Mouse (Mus musculus) layer of hippocampus, adult 8-10 months (tissue): ENCODE results near the gene Tex33. TPM values are rescaled to one million over a fixed set of nuclear protein-coding genes. Genes with fewer than 3 reads are reported as not detected.

Experiments used
- DNase-seq, 2 experiments: peaks; one replicate each; pipeline ENCODE4 v3.0.0; 2022; ENCODE audit warnings: low spot score in 2 of 2
- total RNA-seq, 4 experiments: library from RNA; stranded (reverse); gene quantifications; 2 replicates each; pipeline ENCODE4 v1.2.4; 2022

The Tex33 gene
- total RNA-seq, result not detected

GRCm38 (mm10) chr15:78395478-78395962 is at the start of gene Tex33:
Gene Tex33, minus strand, starts transcription at chr15:78395912.
- no peak for DNase-seq

GRCm38 (mm10) chr15:78443857-78444256 is 48.1 kb upstream of the Tex33 start:
- DNase-seq, result no peak

GRCm38 (mm10) chr15:78442231-78442630 is 46.5 kb upstream of the Tex33 start:
- no peak for DNase-seq

- no peak for DNase-seq
Measured at GRCm38 (mm10) chr15:78438973-78439372, 43.3 kb upstream of the Tex33 start.

GRCm38 (mm10) chr15:78438505-78438904 is 42.8 kb upstream of the Tex33 start:
- no peak for DNase-seq

GRCm38 (mm10) chr15:78438018-78438394 is 42.3 kb upstream of the Tex33 start:
- no peak for DNase-seq

GRCm38 (mm10) chr15:78437237-78438017 is 41.7 kb upstream of the Tex33 start:
- no peak for DNase-seq

GRCm38 (mm10) chr15:78436380-78437192 is 40.9 kb upstream of the Tex33 start:
- DNase-seq, result peak; percentile 90 to 92

- DNase-seq, result no peak
Measured at GRCm38 (mm10) chr15:78435681-78436080, 40.0 kb upstream of the Tex33 start.

- peak in 1 of 2 experiments; percentile 62 for DNase-seq
Measured at GRCm38 (mm10) chr15:78434896-78435520, 39.3 kb upstream of the Tex33 start.

GRCm38 (mm10) chr15:78431541-78432121 is 35.9 kb upstream of the Tex33 start:
- DNase-seq, result no peak

GRCm38 (mm10) chr15:78430874-78431273 is 35.2 kb upstream of the Tex33 start:
- no peak for DNase-seq

- DNase-seq, result no peak
Measured at GRCm38 (mm10) chr15:78429871-78430622, 34.3 kb upstream of the Tex33 start.

- DNase-seq, result no peak
Measured at GRCm38 (mm10) chr15:78429139-78429459, 33.4 kb upstream of the Tex33 start.

GRCm38 (mm10) chr15:78428391-78429138 is 32.9 kb upstream of the Tex33 start, which contains the start of gene Kctd17:
Gene Kctd17, plus strand, starts transcription at chr15:78428564.
- peak; percentile 71 to 75 for DNase-seq

- no peak for DNase-seq
Measured at GRCm38 (mm10) chr15:78425230-78425629, 29.5 kb upstream of the Tex33 start.

- no peak for DNase-seq
Measured at GRCm38 (mm10) chr15:78424507-78424906, 28.8 kb upstream of the Tex33 start.

- DNase-seq, result peak; percentile 68 to 87
Measured at GRCm38 (mm10) chr15:78422046-78422956, 26.6 kb upstream of the Tex33 start.

- no peak for DNase-seq
Measured at GRCm38 (mm10) chr15:78420395-78420794, 24.7 kb upstream of the Tex33 start.
